Mouse (Mus musculus) bone marrow, adult 2 months (tissue): Measurements from ENCODE around the gene Clptm1.

ENCODE experiments used
- CTCF ChIP-seq: fragments of 200-500 bp; IDR thresholded peaks from 2 replicates; pipeline ENCODE4 v1.5.1; 2011; ENCODE audit warnings: low read length, control low read depth; ENCODE audit not compliant: control insufficient read depth, insufficient read depth
- POLR2A ChIP-seq: fragments of 200-500 bp; IDR thresholded peaks from 2 replicates; pipeline ENCODE4 v1.6.1; 2011; ENCODE audit warnings: low read depth, mild to moderate bottlenecking, control low read depth, low read length, borderline replicate concordance; ENCODE audit not compliant: control insufficient read depth

- TF ChIP-seq POLR2A, result no peak
- no peak for TF ChIP-seq CTCF
These were observed 29.6 kb downstream of the Clptm1 start for GRCm38 (mm10) chr7:19635074-19635827.
